Mouse (Mus musculus) C2C12 (cell line): ENCODE data around the gene Cpd. TPM values are rescaled to one million over a fixed set of nuclear protein-coding genes. Genes with fewer than 3 reads are reported as not detected.
A peak's percentile ranks its signal among the peaks of the same experiment; 100 is the strongest.

Experiments
- H3K27me3 ChIP-seq: one replicate; pipeline ENCODE4 v1.6.1; 2011; ENCODE audit not compliant: control insufficient read depth, insufficient read depth, insufficient read length
- H3K36me3 ChIP-seq: one replicate; pipeline ENCODE4 v1.6.1; 2011; ENCODE audit not compliant: control insufficient read depth, insufficient read depth
- H3K4me3 ChIP-seq: one replicate; pipeline ENCODE4 v1.5.1; 2011; ENCODE audit warnings: mild to moderate bottlenecking, control low read depth; ENCODE audit not compliant: poor library complexity, insufficient read depth, severe bottlenecking
- H3K79me2 ChIP-seq: one replicate; pipeline ENCODE4 v1.6.1; 2011; ENCODE audit not compliant: control insufficient read depth, insufficient read depth
- H3K79me3 ChIP-seq: one replicate; pipeline ENCODE4 v1.6.1; 2011; ENCODE audit warnings: low read depth, control low read depth
- H3ac ChIP-seq: one replicate; pipeline ENCODE3; 2011; ENCODE audit warnings: low read depth; ENCODE audit not compliant: control insufficient read depth, insufficient read length
- CEBPB ChIP-seq: IDR thresholded peaks from one replicate; pipeline ENCODE4 v1.6.1; 2011; ENCODE audit warnings: low read depth, mild to moderate bottlenecking, control low read depth, moderate library complexity
- CTCF ChIP-seq: IDR thresholded peaks from one replicate; pipeline ENCODE4 v1.5.1; 2011; ENCODE audit not compliant: control insufficient read depth, insufficient read depth, insufficient read length
- FOSL1 ChIP-seq: IDR thresholded peaks from one replicate; pipeline ENCODE4 v1.8.0; 2011; ENCODE audit warnings: mild to moderate bottlenecking, low read length; ENCODE audit not compliant: poor library complexity, insufficient read depth, severe bottlenecking
- MAX ChIP-seq: IDR thresholded peaks from one replicate; pipeline ENCODE4 v1.6.1; 2011; ENCODE audit warnings: mild to moderate bottlenecking, control low read depth
- MYOD1 ChIP-seq: IDR thresholded peaks from one replicate; pipeline ENCODE4 v1.6.1; 2011; ENCODE audit warnings: low read depth; ENCODE audit not compliant: control insufficient read depth, insufficient read length
- MYOG ChIP-seq: IDR thresholded peaks from one replicate; pipeline ENCODE4 v1.6.1; 2011; ENCODE audit not compliant: control insufficient read depth, insufficient read length; ENCODE audit errors: extremely low read depth
- USF1 ChIP-seq: IDR thresholded peaks from one replicate; pipeline ENCODE4 v1.6.1; 2011; ENCODE audit warnings: low read depth, mild to moderate bottlenecking, control low read depth, moderate library complexity
- long read RNA-seq, 2 experiments: library from polyadenylated mRNA; unstranded; transcript quantifications; one replicate each; pipeline ENCODE4 v2.0.0; 2019 to 2020
- polyA plus RNA-seq: library from polyadenylated mRNA; unstranded; fragments of >200 nt; fragmentation: generic; extraction: Trizol; gene quantifications from one replicate; pipeline ENCODE4 v1.2.1, GENCODE M21; 2012; ENCODE audit warnings: missing spikeins

Cpd gene
- 11.6 TPM for polyA plus RNA-seq
- long read RNA-seq, experiment 1, partial matches to known transcripts: 3 of 7 reads
- long read RNA-seq, experiment 1, other reads (novel, unspliced or antisense): 4 of 7 reads
- long read RNA-seq, experiment 2, full-length matches to known transcripts: 3 of 14 reads
- long read RNA-seq, experiment 2, partial matches to known transcripts: 6 of 14 reads
- long read RNA-seq, experiment 2, other reads (novel, unspliced or antisense): 5 of 14 reads

GRCm38 (mm10) chr11:76846878-76847222, at the start of gene Cpd:
Gene Cpd, minus strand, starts transcription at chr11:76847018.
- H3K79me3 ChIP-seq: peaks cover 21% of the 10 kb centered on the region
- no peaks in the 10 kb centered on the region for H3K27me3 ChIP-seq
- peaks cover 45% of the 10 kb centered on the region for H3K79me2 ChIP-seq
- H3K4me3 ChIP-seq: peak within 1 kb of the TSS; percentile 69
- TF ChIP-seq MAX (peak; percentile 29), CTCF (no peak)
- H3ac ChIP-seq: peak within 1 kb of the TSS; percentile 86
- H3K36me3 ChIP-seq: no peaks in the 10 kb centered on the region

- H3K27me3 ChIP-seq: no peaks in the 10 kb centered on the region
Observed at GRCm38 (mm10) chr11:76896360-76896759, 49.5 kb upstream of the Cpd start.

GRCm38 (mm10) chr11:76894240-76894639, 47.4 kb upstream of the Cpd start:
- H3K79me2 ChIP-seq: no peaks in the 10 kb centered on the region
- no peak overlapping the region for H3ac ChIP-seq
- H3K36me3 ChIP-seq: no peaks in the 10 kb centered on the region
- TF ChIP-seq CEBPB: no peak
- TF ChIP-seq CTCF: peak; percentile 48
- no peaks in the 10 kb centered on the region for H3K27me3 ChIP-seq
- H3K4me3 ChIP-seq: no peak overlapping the region
- H3K79me3 ChIP-seq: no peaks in the 10 kb centered on the region

More at GRCm38 (mm10) chr11:76896360-76896759, 49.5 kb upstream of the Cpd start:
- H3K36me3 ChIP-seq: no peaks in the 10 kb centered on the region
- H3K79me3 ChIP-seq: no peaks in the 10 kb centered on the region
- H3K79me2 ChIP-seq: no peaks in the 10 kb centered on the region
- TF ChIP-seq MYOG: no peak
- no peak for TF ChIP-seq CEBPB
- no peak for TF ChIP-seq FOSL1
- no peak for TF ChIP-seq CTCF
- no peak for TF ChIP-seq MYOD1
- TF ChIP-seq USF1: no peak
- no peak for TF ChIP-seq MAX
- H3K4me3 ChIP-seq: no peak overlapping the region
- H3ac ChIP-seq: no peak overlapping the region

DNA sequence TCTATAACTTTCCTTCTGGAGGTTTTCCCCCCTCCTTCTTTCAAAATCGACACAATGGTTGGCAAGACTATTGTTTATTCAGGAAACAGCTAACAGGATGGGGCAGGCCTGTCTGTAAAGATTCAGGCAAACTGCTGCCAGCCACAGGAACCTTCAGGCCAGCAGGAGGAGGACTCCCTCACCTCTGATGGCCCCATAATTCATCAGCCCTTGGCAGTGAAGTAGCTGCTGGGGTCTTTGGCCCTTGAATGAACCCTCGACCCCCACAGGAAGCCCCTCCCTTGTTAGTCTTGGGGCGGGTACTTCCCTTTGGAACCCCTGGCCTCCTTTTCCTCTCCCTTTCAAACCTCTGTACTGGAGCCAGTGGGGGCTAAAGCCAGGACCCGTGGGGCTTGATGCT, 46.8 kb upstream of the Cpd start:
- H3K36me3 ChIP-seq: no peaks in the 10 kb centered on the region
- H3ac ChIP-seq: no peak overlapping the region
- no peak for TF ChIP-seq MYOD1
- TF ChIP-seq FOSL1: no peak
- TF ChIP-seq CEBPB: no peak
- no peak for TF ChIP-seq CTCF
- TF ChIP-seq USF1: no peak
- no peak for TF ChIP-seq MYOG
- H3K79me3 ChIP-seq: no peaks in the 10 kb centered on the region
- H3K27me3 ChIP-seq: no peaks in the 10 kb centered on the region
- no peak overlapping the region for H3K4me3 ChIP-seq
- no peaks in the 10 kb centered on the region for H3K79me2 ChIP-seq

DNA sequence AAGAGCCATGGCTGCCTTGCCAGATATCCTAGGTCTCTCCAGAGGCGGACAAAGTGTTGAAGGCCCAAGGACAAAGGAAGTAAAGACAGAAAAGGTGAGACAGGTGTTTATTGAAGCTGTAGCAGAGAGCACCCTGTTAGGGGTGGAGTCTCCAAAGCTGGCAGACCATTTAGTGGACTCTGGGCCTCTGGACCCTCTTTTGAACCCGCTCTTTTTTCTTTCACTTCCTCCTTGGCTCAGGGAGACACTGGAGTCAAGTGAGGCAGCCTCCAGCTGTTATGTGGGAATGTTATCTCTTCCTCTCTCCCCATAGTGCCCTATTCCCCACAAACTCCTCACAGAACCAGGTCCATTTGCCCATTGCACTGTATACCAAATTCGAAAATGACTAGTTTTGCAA, 46.2 kb upstream of the Cpd start:
- H3K79me3 ChIP-seq: no peaks in the 10 kb centered on the region
- H3ac ChIP-seq: no peak overlapping the region
- H3K27me3 ChIP-seq: no peaks in the 10 kb centered on the region
- H3K79me2 ChIP-seq: no peaks in the 10 kb centered on the region
- no peak for TF ChIP-seq MYOG
- no peak for TF ChIP-seq CEBPB
- TF ChIP-seq USF1: no peak
- no peak for TF ChIP-seq CTCF
- TF ChIP-seq FOSL1: no peak
- no peak for TF ChIP-seq MAX
- TF ChIP-seq MYOD1: no peak
- H3K36me3 ChIP-seq: no peaks in the 10 kb centered on the region
- H3K4me3 ChIP-seq: no peak overlapping the region

DNA sequence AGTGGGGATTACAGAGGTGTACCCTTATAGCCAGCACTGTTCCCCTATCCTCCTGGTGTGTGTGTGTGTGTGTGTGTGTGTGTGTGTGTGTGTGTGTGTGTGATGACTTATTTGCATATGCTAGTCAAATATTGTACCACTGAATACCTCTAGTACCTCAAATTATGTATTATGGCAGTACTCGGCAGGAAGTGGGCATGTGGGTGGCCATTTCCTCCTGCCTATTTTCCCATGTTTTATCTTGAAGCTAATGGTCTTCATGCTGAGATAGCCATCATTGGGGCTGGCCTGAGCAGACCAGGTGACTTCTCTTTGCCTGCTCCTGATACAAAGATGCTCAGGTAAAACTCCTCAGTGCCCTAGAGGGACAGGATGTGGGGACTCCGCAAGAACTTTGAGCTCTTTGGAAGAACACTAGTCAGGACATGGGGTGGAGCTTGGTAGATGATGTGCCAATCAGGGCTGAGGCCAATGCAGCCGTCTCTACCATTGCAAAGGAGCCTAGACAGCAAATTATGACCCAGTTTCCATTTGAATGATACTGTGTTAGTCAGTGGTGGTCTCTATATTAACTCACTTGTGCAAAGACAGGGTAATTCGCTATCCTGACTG, 45.0 kb upstream of the Cpd start:
- Histone ChIP-seq H3K27me3 (no peaks in the 10 kb centered on the region), H3ac (no peak overlapping the region), H3K79me3 (no peaks in the 10 kb centered on the region), H3K4me3 (no peak overlapping the region), H3K36me3 (no peaks in the 10 kb centered on the region), H3K79me2 (no peaks in the 10 kb centered on the region)
- no peak for TF ChIP-seq CEBPB
